Mouse (Mus musculus) cortical plate, adult 2 months (tissue): ENCODE measurements around the gene Pdcd7.

Experiments used
- CTCF ChIP-seq: fragments of 200-500 bp; IDR thresholded peaks from 2 replicates; pipeline ENCODE4 v1.5.1; 2011; ENCODE audit warnings: mild to moderate bottlenecking, control low read depth, low read length; ENCODE audit not compliant: insufficient read depth; ENCODE audit errors: extremely low read depth
- POLR2A ChIP-seq: fragments of 200-500 bp; IDR thresholded peaks from 2 replicates; pipeline ENCODE4 v1.6.1; 2011; ENCODE audit warnings: mild to moderate bottlenecking, low read length, control low read depth; ENCODE audit not compliant: insufficient read depth; ENCODE audit errors: extremely low read depth

- TF ChIP-seq POLR2A (no peak), CTCF (no peak)
Measured at GRCm38 (mm10) chr9:65405184-65405449, 59.2 kb downstream of the Pdcd7 start.
